ENCODE assay signal across 19 mouse cellular contexts in the genomic region with DNA sequence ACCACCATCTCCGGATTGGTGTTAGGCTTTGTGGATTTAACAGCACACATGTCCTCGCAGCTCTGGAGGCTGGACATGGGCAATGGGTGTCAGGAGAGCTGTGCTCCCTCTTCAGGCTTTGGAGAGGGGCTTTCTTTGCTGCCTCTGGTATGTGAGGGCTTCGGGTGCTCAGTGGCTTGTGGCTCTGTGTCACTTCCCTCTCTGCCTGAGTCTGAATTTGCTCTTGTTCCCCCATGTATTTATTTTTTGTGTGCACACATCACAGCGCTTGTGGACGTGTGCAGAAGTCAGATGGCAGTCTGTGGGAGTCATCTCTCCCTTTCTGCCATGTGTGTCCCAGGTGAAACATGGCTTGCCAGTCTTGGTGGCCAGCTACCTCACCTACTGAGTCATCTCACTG.
A peak's percentile ranks its signal among the peaks of the same experiment; 100 is the strongest.
DNase-seq lines count a peak whose midpoint lies in the region; ATAC-seq and TF ChIP-seq lines count a peak whose summit lies in the region.
"Had no signal": no experiment of that assay in that cellular context is flagged by ENCODE, and none has a peak within 500 bp of the region (broad histone marks: within the 10 kb centered on the region; RNA-seq: fewer than 3 reads in every experiment).

No protein-coding gene starts in this region.

- peak overlapping the region; percentile 17; the same call in 1 of the 2 replicates for H3K27ac ChIP-seq in forebrain, embryonic 15.5 days (replicated peaks)
- H3K27ac ChIP-seq in forebrain, embryonic 13.5 days = no peak overlapping the region
- peak overlapping the region; percentile 100 for H3K27ac ChIP-seq in kidney, embryonic 15.5 days
- H3K27ac ChIP-seq in kidney, embryonic 14.5 days (ENCODE audit: low read depth, low read length) = no peak overlapping the region
- H3K27ac ChIP-seq in cortical plate, adult 2 months (ENCODE audit: insufficient read depth, low read length) = peak overlapping the region; percentile 9; the same call in 1 of the 2 replicates
- H3K27ac ChIP-seq in limb, embryonic 12.5 days = peak overlapping the region; percentile 99; the same call in 1 of the 2 replicates
- H3K27ac ChIP-seq: liver, embryonic 14.5 days; stomach, postnatal 0 days had no signal

- H3K36me3 ChIP-seq in forebrain, embryonic 15.5 days = no peaks in the 10 kb centered on the region
- H3K36me3 ChIP-seq in forebrain, embryonic 13.5 days (ENCODE audit: poor library complexity, severe bottlenecking) = no peaks in the 10 kb centered on the region
- H3K36me3 ChIP-seq in kidney, embryonic 15.5 days = no peaks in the 10 kb centered on the region
- H3K36me3 ChIP-seq in kidney, embryonic 14.5 days (ENCODE audit: control insufficient read depth, insufficient read depth, low read length) = no peaks in the 10 kb centered on the region
- H3K36me3 ChIP-seq in limb, embryonic 12.5 days = no peaks in the 10 kb centered on the region
- H3K36me3 ChIP-seq: embryonic facial prominence, embryonic 12.5 days; limb, embryonic 13.5 days had no signal

- no peaks in the 10 kb centered on the region for H3K9me3 ChIP-seq in forebrain, embryonic 15.5 days
- peaks cover 3% of the 10 kb centered on the region; the same call in 1 of the 2 replicates for H3K9me3 ChIP-seq in forebrain, embryonic 13.5 days (replicated peaks)
- no peaks in the 10 kb centered on the region for H3K9me3 ChIP-seq in kidney, embryonic 15.5 days (replicated peaks)
- no peaks in the 10 kb centered on the region for H3K9me3 ChIP-seq in kidney, embryonic 14.5 days (ENCODE audit: control insufficient read depth, low read length)
- no peaks in the 10 kb centered on the region for H3K9me3 ChIP-seq in limb, embryonic 12.5 days

- DNase-seq in lung, postnatal 36 days = no peak
- DNase-seq in heart, postnatal 10 days = no peak
- DNase-seq: adrenal gland, adult 8-10 months; cerebellum, postnatal 25 days; kidney, adult 18-20 months; layer of hippocampus, postnatal 36 days; right cerebral cortex, postnatal 14 days had no signal

- 87% methylated on average over 5 of the region's 5 CpGs for WGBS in forebrain, embryonic 15.5 days
- WGBS in forebrain, embryonic 13.5 days = 90% methylated on average over 5 of the region's 5 CpGs
- WGBS in kidney, embryonic 15.5 days = 77% methylated on average over 5 of the region's 5 CpGs
- WGBS in kidney, embryonic 14.5 days = 80% methylated on average over 5 of the region's 5 CpGs
- WGBS in limb, embryonic 12.5 days = 86% methylated on average over 5 of the region's 5 CpGs

- no peak for TF ChIP-seq CTCF in cortical plate, adult 2 months (IDR thresholded peaks at IDR 0.05; ENCODE audit: extremely low read depth, insufficient read depth, low read length)

- ATAC-seq in forebrain, embryonic 15.5 days (replicated peaks) = no peak
- ATAC-seq in forebrain, embryonic 13.5 days = no peak
- ATAC-seq in kidney, embryonic 15.5 days (replicated peaks; ENCODE audit: low FRiP score) = no peak
- ATAC-seq in kidney, embryonic 14.5 days (ENCODE audit: low FRiP score, low TSS enrichment) = no peak
- ATAC-seq in limb, embryonic 12.5 days (ENCODE audit: insufficient number of reproducible peaks, insufficient read depth, low FRiP score, low TSS enrichment, low read depth) = no peak
- ATAC-seq: lung, postnatal 0 days had no signal

- no peak overlapping the region for H3K4me2 ChIP-seq in forebrain, embryonic 15.5 days (replicated peaks)
- no peak overlapping the region for H3K4me2 ChIP-seq in forebrain, embryonic 13.5 days
- H3K4me2 ChIP-seq in kidney, embryonic 15.5 days = no peak overlapping the region
- H3K4me2 ChIP-seq in kidney, embryonic 14.5 days (replicated peaks; ENCODE audit: low read depth, low read length) = no peak overlapping the region
- H3K4me2 ChIP-seq in limb, embryonic 12.5 days = no peak overlapping the region
- H3K4me2 ChIP-seq: embryonic facial prominence, embryonic 12.5 days; limb, embryonic 13.5 days had no signal

- H3K4me1 ChIP-seq in forebrain, embryonic 15.5 days = peaks cover 78% of the 10 kb centered on the region
- peaks cover 88% of the 10 kb centered on the region for H3K4me1 ChIP-seq in forebrain, embryonic 13.5 days
- peaks cover 91% of the 10 kb centered on the region for H3K4me1 ChIP-seq in kidney, embryonic 15.5 days
- H3K4me1 ChIP-seq in kidney, embryonic 14.5 days (ENCODE audit: control insufficient read depth, insufficient read depth, low read length) = peaks cover 56% of the 10 kb centered on the region
- peaks cover 30% of the 10 kb centered on the region for H3K4me1 ChIP-seq in cortical plate, adult 2 months (ENCODE audit: control insufficient read depth, insufficient read depth, low read length)
- peaks cover 91% of the 10 kb centered on the region for H3K4me1 ChIP-seq in limb, embryonic 12.5 days (replicated peaks)

- H3K27me3 ChIP-seq in forebrain, embryonic 15.5 days = no peaks in the 10 kb centered on the region
- no peaks in the 10 kb centered on the region for H3K27me3 ChIP-seq in forebrain, embryonic 13.5 days
- no peaks in the 10 kb centered on the region for H3K27me3 ChIP-seq in kidney, embryonic 15.5 days
- H3K27me3 ChIP-seq in kidney, embryonic 14.5 days (ENCODE audit: control insufficient read depth, insufficient read depth, low read length) = no peaks in the 10 kb centered on the region
- no peaks in the 10 kb centered on the region for H3K27me3 ChIP-seq in limb, embryonic 12.5 days
- H3K27me3 ChIP-seq: CH12.LX; embryonic facial prominence, embryonic 12.5 days; limb, embryonic 13.5 days had no signal

- intact Hi-C loops in heart, postnatal 10 days (cut with DNase I) = loop anchor here (5.0 kb wide), 2 partner anchors 52 to 183 kb away; a partner anchor contains a TSS

- H3K9ac ChIP-seq in forebrain, embryonic 15.5 days (replicated peaks) = no peak overlapping the region
- no peak overlapping the region for H3K9ac ChIP-seq in forebrain, embryonic 13.5 days
- H3K9ac ChIP-seq in kidney, embryonic 15.5 days = no peak overlapping the region
- H3K9ac ChIP-seq in kidney, embryonic 14.5 days (ENCODE audit: low read depth, low read length) = no peak overlapping the region
- H3K9ac ChIP-seq in limb, embryonic 12.5 days (replicated peaks) = no peak overlapping the region
- H3K9ac ChIP-seq: embryonic facial prominence, embryonic 12.5 days; limb, embryonic 13.5 days; liver, embryonic 14.5 days had no signal

- no peak overlapping the region for H3K4me3 ChIP-seq in forebrain, embryonic 15.5 days
- H3K4me3 ChIP-seq in forebrain, embryonic 13.5 days = no peak overlapping the region
- no peak overlapping the region for H3K4me3 ChIP-seq in kidney, embryonic 15.5 days (replicated peaks)
- no peak overlapping the region for H3K4me3 ChIP-seq in kidney, embryonic 14.5 days (ENCODE audit: low read length)
- no peak overlapping the region for H3K4me3 ChIP-seq in cortical plate, adult 2 months (ENCODE audit: insufficient read depth, low read length)
- no peak overlapping the region for H3K4me3 ChIP-seq in limb, embryonic 12.5 days (replicated peaks)
- H3K4me3 ChIP-seq: embryonic facial prominence, embryonic 12.5 days; limb, embryonic 13.5 days had no signal

- TF ChIP-seq POLR2A in cortical plate, adult 2 months (IDR thresholded peaks at IDR 0.05; ENCODE audit: extremely low read depth, insufficient read depth, low read length) = no peak

Comparison
In these comparisons a context has a peak if more than half of its experiments do, and no peak if none do; other contexts are left out.
1. H3K27ac ChIP-seq: peak in forebrain, embryonic 15.5 days (single experiment), kidney, embryonic 15.5 days (single experiment), cortical plate, adult 2 months (single experiment) and limb, embryonic 12.5 days (single experiment); none in forebrain, embryonic 13.5 days (single experiment) and kidney, embryonic 14.5 days (single experiment).